Mouse (Mus musculus) T-helper 2 cell (primary cell): ENCODE data around the gene Ramp2.

Experiments
- in situ Hi-C: fragments of 300-600 bp; cut with MboI, MseI; formaldehyde crosslinking; loops from one replicate; pipeline ENCODE4 v1.15.1; 2025; ENCODE audit warnings: high pct_unique_total_duplicates

The Ramp2 gene

GRCm38 (mm10) chr11:101235429-101235828 lies 10.4 kb upstream of the Ramp2 start:
- in situ Hi-C loops, result no loop called here

- in situ Hi-C loops, result no loop called here
Measured at GRCm38 (mm10) chr11:101236782-101237181, 9.0 kb upstream of the Ramp2 start.

GRCm38 (mm10) chr11:101238071-101238647 lies 7.7 kb upstream of the Ramp2 start:
- in situ Hi-C loops, result no loop called here

- in situ Hi-C loops, result loop anchor here (5.0 kb wide), 1 partner anchor 33 kb away; no protein-coding TSS in a partner anchor
Measured at GRCm38 (mm10) chr11:101245071-101245470, 757 bp upstream of the Ramp2 start.

- in situ Hi-C loops, result loop anchor here (5.0 kb wide), 1 partner anchor 34 kb away; no protein-coding TSS in a partner anchor
Measured at GRCm38 (mm10) chr11:101246702-101247012, 829 bp downstream of the Ramp2 start.

DNA sequence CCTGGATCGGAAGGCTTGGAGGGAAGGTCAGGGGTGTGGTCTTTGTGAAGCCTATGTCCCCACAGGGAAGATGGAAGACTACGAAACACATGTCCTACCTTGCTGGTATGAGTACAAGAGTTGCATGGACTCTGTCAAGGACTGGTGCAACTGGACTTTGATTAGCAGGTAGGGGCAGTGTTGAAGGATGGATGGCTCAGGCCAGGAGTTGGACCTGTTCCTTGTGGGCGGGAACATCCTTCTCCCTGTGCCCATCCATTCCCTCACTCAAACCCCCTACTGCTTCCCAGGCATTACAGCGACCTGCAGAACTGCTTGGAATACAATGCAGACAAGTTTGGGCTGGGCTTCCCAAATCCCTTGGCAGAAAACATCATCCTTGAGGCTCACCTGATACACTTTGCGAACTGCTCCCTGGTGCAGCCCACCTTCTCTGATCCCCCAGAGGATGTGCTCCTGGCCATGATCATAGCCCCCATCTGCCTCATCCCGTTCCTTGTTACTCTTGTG lies 1.7 kb downstream of the Ramp2 start:
- in situ Hi-C loops, result loop anchor here (5.0 kb wide), 1 partner anchor 35 kb away; no protein-coding TSS in a partner anchor

GRCm38 (mm10) chr11:101248258-101248994 lies 2.6 kb downstream of the Ramp2 start:
- in situ Hi-C loops, result loop anchor here (5.0 kb wide), 1 partner anchor 36 kb away; no protein-coding TSS in a partner anchor

DNA sequence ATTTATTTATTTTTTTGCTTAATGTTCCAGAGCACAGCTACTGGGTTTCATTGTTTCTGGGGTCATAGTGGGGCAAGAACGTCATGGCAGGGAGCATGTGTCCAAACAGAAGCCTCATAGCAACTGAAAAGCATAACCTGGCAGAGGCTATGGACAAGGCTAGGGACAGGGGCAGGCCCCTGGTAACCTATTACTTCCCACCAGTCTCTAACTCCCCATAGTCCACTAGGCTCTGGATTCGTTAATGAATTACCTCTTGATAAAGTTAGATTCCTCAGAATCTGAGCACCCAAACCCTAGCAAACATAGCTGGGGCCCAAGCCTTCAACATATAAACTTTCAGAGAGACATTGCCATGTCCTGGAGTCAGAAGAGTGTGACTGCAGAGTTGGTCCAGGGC lies 5.2 kb downstream of the Ramp2 start:
- in situ Hi-C loops, result no loop called here

- in situ Hi-C loops, result no loop called here
Measured at GRCm38 (mm10) chr11:101252941-101253340, 7.1 kb downstream of the Ramp2 start.

GRCm38 (mm10) chr11:101253613-101254389 lies 8.0 kb downstream of the Ramp2 start, which contains the start of gene Vps25:
Vps25 (plus strand) TSS chr11:101253707.
- in situ Hi-C loops, result no loop called here

DNA sequence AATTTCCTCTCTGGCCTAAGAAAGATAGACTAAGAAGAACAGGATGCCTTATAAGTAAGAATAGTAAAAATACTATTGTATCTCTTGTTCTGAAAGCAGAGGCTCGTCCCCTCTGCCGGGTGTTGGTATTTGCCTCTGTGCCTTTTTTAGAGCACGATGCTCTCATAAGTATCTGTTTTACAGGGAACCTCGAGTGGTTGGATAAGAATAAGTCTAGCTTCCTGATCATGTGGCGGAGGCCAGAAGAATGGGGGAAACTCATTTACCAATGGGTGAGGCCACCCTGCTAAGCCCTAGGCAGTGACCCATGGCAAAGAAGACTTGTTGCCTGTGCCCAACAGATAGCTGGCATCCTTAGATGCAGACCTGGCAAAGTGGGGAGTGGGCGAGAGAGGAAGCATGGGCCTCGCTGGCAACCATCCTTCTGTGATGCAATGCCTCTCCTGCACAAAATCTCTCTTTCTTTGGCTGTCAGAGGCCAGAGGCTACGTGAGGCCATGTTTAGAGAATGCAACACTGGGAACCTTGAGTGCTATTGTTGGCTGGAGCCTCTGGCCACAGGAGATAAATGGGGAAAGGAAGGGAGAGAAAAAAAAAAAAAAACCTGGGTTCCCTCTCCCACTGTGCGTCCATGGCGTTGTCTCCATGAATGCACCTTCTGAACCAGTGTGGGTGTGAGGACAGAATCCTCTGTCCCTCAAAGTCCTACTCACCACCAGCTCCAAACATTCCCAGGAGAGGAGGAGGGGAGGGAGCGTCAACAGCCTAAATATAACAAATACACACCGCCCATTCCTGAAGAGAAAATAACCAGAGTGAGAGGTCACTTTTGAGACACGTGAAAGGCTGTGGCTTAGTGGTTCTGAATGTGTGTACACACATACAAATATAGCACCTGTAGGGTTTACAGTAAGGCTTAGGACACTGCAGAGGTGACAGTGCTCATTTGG lies 10.3 kb downstream of the Ramp2 start:
- in situ Hi-C loops, result no loop called here

DNA sequence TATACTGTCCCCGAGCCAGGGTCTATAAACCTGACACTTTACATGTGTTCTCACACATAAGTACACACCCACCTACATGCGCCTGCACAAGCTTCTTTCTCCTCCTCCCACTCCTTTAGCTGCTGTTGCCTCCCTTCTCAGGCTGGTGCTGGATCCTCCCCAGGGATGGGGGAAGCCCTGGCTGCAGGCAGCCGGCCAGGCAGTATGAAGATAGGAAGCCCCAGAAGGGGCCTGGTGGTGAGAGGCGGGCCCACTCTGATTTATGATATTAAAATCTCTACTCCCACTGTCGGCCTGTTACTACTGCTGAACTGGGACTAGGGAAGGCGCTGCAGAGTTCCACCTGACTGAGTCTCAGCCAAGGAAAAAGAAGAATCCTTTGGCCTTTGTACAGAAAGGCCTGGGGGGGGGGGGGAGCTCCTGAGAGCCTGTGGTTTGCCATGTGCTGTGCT lies 13.5 kb downstream of the Ramp2 start:
- in situ Hi-C loops, result no loop called here

GRCm38 (mm10) chr11:101259948-101260825 lies 14.4 kb downstream of the Ramp2 start, which contains the start of gene Wnk4:
Wnk4 (plus strand) TSS chr11:101260567.
- in situ Hi-C loops, result no loop called here

GRCm38 (mm10) chr11:101260826-101261380 lies 15.1 kb downstream of the Ramp2 start:
- in situ Hi-C loops, result no loop called here

GRCm38 (mm10) chr11:101262272-101262967 lies 16.6 kb downstream of the Ramp2 start:
- in situ Hi-C loops, result no loop called here

DNA sequence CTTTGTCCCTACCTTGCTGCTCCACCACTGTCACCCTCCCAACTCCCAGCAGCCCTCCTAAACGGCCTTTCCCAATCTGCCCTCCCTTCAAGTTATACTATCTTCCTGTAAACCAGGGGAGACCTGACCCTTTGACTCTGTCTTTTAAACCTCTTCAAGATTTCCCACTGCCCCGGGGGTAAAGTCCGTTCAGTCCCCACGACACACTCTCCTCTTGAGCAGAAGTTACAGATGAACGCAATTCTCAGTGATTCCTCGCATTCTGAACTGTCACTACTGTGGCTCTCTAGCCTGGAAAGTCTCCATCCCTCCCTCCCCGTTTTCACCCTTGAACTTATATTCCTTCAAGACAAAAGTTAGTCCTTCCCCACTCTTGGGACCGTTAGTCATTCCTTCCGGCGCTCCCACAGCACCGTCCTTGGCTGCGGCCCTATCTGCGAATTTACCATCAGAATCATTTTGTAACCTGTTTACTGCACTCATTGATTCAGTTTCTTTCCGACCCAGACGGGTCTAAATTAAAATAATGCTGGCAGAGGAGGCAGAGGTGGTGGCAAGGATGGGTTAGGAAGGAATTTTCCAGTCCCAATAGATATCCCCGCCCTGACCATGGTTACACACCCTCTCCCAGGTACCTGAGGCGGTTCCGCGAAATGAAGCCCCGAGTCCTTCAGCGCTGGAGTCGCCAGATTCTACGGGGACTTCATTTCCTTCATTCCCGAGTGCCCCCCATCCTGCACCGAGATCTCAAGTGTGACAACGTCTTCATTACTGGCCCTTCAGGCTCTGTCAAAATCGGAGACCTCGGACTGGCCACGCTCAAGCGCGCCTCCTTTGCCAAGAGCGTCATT lies 17.5 kb downstream of the Ramp2 start:
- in situ Hi-C loops, result no loop called here

DNA sequence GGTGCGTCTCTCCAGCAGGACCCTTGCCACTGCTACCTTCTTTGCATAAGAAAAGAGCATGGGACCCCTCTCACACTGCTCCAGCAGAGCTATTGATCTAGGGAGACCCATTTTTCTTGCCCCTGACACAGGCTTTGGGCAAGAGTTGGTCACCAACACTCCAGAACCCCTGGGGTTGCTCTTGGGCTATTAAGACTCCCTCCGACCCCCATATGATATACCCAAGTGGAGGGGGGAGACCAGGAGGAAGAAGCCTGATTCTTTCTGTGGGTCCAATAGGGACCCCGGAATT lies 18.1 kb downstream of the Ramp2 start:
- in situ Hi-C loops, result no loop called here

DNA sequence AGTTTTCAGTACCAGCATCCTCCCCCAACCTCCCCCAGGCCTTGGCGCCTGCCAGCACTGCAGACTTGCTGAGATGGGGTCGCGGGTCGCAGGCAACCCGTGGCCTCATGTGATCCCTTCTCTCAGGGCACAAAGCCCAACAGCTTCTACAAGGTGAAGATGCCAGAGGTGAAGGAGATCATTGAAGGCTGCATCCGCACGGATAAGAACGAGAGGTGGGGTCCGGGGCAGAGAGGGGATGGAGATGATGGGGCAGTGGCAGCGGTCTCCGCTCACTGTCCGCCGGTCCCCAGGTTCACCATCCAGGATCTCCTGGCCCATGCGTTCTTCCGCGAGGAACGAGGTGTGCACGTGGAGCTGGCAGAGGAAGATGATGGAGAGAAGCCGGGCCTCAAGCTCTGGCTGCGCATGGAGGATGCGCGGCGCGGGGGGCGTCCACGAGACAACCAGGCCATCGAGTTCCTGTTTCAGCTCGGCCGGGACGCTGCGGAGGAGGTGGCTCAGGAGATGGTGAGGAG lies 19.2 kb downstream of the Ramp2 start:
- in situ Hi-C loops, result no loop called here
